Comparison of ENCODE assay signal across 22 mouse cellular contexts in the genomic region with DNA sequence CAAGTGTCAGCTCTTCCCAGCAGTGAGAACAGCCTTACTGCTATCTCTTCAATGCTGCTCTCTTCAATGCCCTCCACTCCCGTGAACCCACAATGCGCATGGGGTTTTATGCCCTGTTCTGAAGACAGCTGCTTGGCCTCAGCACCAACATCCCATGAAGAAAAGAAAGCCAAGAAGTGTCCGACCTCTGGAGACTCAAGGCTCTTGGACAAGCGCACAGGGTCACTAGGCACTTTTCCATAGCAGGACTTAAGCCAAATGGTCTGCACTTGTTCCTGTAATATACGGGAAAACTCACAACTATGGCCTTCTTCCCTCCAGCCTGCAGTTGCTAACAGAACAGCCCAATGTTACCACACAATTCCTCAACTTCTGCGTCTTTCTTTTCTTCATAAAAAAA. TPM values are rescaled to one million over a fixed set of nuclear protein-coding genes. Genes with fewer than 3 reads are reported as not detected.
DNase-seq lines count a peak whose midpoint lies in the region; TF ChIP-seq lines count a peak whose summit lies in the region.
"Had no signal": no experiment of that assay in that cellular context is flagged by ENCODE, and none has a peak within 500 bp of the region (broad histone marks: within the 10 kb centered on the region; RNA-seq: fewer than 3 reads in every experiment).

No protein-coding gene starts in this region.

- H3K27ac ChIP-seq in kidney, adult 2 months (ENCODE audit: insufficient read depth, low read depth, low read length), result no peak overlapping the region
- H3K27ac ChIP-seq: embryonic facial prominence, embryonic 15.5 days; hindbrain, embryonic 15.5 days had no signal

- no peaks in the 10 kb centered on the region for H3K36me3 ChIP-seq in kidney, adult 2 months (ENCODE audit: control insufficient read depth, insufficient read depth, low read length)
- H3K36me3 ChIP-seq: embryonic facial prominence, embryonic 15.5 days; forebrain, embryonic 10.5 days; heart, embryonic 12.5 days; hindbrain, embryonic 15.5 days had no signal

- no peaks in the 10 kb centered on the region for H3K27me3 ChIP-seq in kidney, adult 2 months (replicated peaks; ENCODE audit: control insufficient read depth, insufficient read depth, low read length)
- H3K27me3 ChIP-seq: embryonic facial prominence, embryonic 15.5 days had no signal

- H3K4me3 ChIP-seq in kidney, adult 2 months (ENCODE audit: insufficient read depth, low read depth, low read length), result no peak overlapping the region
- H3K4me3 ChIP-seq in lung, adult 2 months (replicated peaks; ENCODE audit: extremely low read depth, low read depth, low read length), result no peak overlapping the region
- H3K4me3 ChIP-seq: embryonic facial prominence, embryonic 15.5 days; erythroblast, embryonic 14.5 days; forebrain, embryonic 10.5 days; heart, embryonic 12.5 days; hindbrain, embryonic 15.5 days had no signal

- no peaks in the 10 kb centered on the region for H3K4me1 ChIP-seq in kidney, adult 2 months (ENCODE audit: control insufficient read depth, insufficient read depth, low read length)
- no peaks in the 10 kb centered on the region for H3K4me1 ChIP-seq in lung, adult 2 months (ENCODE audit: control insufficient read depth, insufficient read depth, low read length)
- H3K4me1 ChIP-seq: embryonic facial prominence, embryonic 15.5 days; heart, embryonic 12.5 days; hindbrain, embryonic 15.5 days had no signal

- 81% methylated on average over 6 of the region's 6 CpGs for WGBS in kidney, adult 2 months
- WGBS in lung, adult 2 months, result 73% methylated on average over 6 of the region's 6 CpGs

- peak; percentile 29 for DNase-seq in gastrocnemius, adult 18-20 months (ENCODE audit: low spot score)
- DNase-seq in gastrocnemius, postnatal 25 days, result no peak
- DNase-seq in kidney, postnatal 10 days, result peak; percentile 31
- DNase-seq in kidney, adult 2 months, result no peak
- DNase-seq in lung, postnatal 36 days, result peak; percentile 47
- no peak for DNase-seq in lung, adult 2 months
- no peak for DNase-seq in layer of hippocampus, postnatal 36 days
- DNase-seq: adrenal gland, postnatal 25 days; cerebellum, adult 11 months; cerebellum, adult 8-10 months; cerebellum, postnatal 14 days; embryo, embryonic 11 days; gastrocnemius, postnatal 10 days had no signal

- no peak for TF ChIP-seq CTCF in kidney, adult 2 months (conservative IDR thresholded peaks at IDR 0.05; ENCODE audit: insufficient read depth, insufficient read length, low read depth, low read length)
- no peak for TF ChIP-seq CTCF in lung, adult 2 months (IDR thresholded peaks at IDR 0.05; ENCODE audit: insufficient read depth, low read length)

- no peak for TF ChIP-seq POLR2A in kidney, adult 2 months (IDR thresholded peaks at IDR 0.05; ENCODE audit: low read depth, low read length)
- no peak for TF ChIP-seq POLR2A in lung, adult 2 months (IDR thresholded peaks at IDR 0.05; ENCODE audit: borderline replicate concordance, extremely low read depth, low read depth, low read length)

RNA-seq across cellular contexts. Expression of a gene that starts 18.0 kb away (rescaled TPM):
- total RNA-seq in gastrocnemius, adult 18-20 months (2021), result not detected
- not detected for total RNA-seq in gastrocnemius, postnatal 25 days (2021)
- polyA plus RNA-seq in kidney, adult 2 months (2012; rRNA removed), result 0.11 and 0.14 TPM in 2 replicates
- polyA plus RNA-seq in lung, adult 2 months (2012; rRNA removed), result not detected in 2 replicates
- not detected for total RNA-seq in layer of hippocampus, postnatal 36 days (2021)
- total RNA-seq: common myeloid progenitor, adult 5-6 weeks; gastrocnemius, postnatal 10 days; heart, postnatal 25 days; MEL had no signal
- polyA plus RNA-seq: C2C12; embryonic facial prominence, embryonic 15.5 days; erythroblast, embryonic 14.5 days; heart, embryonic 12.5 days had no signal

Comparison
In these comparisons a context has a peak if more than half of its experiments do, and no peak if none do; other contexts are left out.
1. DNase-seq: peak in gastrocnemius, adult 18-20 months (single experiment), kidney, postnatal 10 days (single experiment) and lung, postnatal 36 days (single experiment); none in gastrocnemius, postnatal 25 days (single experiment), kidney, adult 2 months (single experiment), lung, adult 2 months (single experiment) and layer of hippocampus, postnatal 36 days (0 of 2).